Mouse (Mus musculus): ENCODE results near the gene Cpa1. TPM values are rescaled to one million over a fixed set of nuclear protein-coding genes. Genes with fewer than 3 reads are reported as not detected.

Gene Cpa1
- total RNA-seq, 1 experiment: not detected

GRCm38 (mm10) chr6:30653518-30653917, 14.5 kb downstream of the Cpa1 start:
- H3K4me3 ChIP-seq (ENCODE audit: insufficient read depth in 1 of 2, low read depth in 1 of 2, low read length in 2 of 2, poor library complexity in 1 of 2, severe bottlenecking in 1 of 2): no peak overlapping the region
- H3K9ac ChIP-seq (ENCODE audit: insufficient read depth, low read depth, low read length, poor library complexity, severe bottlenecking): no peak overlapping the region
- in situ Hi-C loops (cut with MboI; ENCODE audit: low sequenced_read_pairs in 2 of 2, unreplicated experiment in 2 of 2): no loop called here
- H3K27ac ChIP-seq (ENCODE audit: insufficient read depth, low read depth, low read length, poor library complexity, severe bottlenecking): no peak overlapping the region
- no peak for DNase-seq (ENCODE audit: low read depth, low spot score)
- peaks cover 4% of the 10 kb centered on the region for H3K36me3 ChIP-seq (ENCODE audit: control insufficient read depth, insufficient read depth, low read length, poor library complexity, severe bottlenecking)
- no peak for TF ChIP-seq MAFK (IDR thresholded peaks at IDR 0.05; ENCODE audit: insufficient read depth, low read depth, low read length)
- no peak for TF ChIP-seq HCFC1 (IDR thresholded peaks at IDR 0.05; ENCODE audit: borderline replicate concordance, insufficient read depth, low read length)
- TF ChIP-seq ZC3H11A (IDR thresholded peaks at IDR 0.05; ENCODE audit: borderline replicate concordance, low read depth, low read length): no peak
- no peak for TF ChIP-seq ZNF384 (IDR thresholded peaks at IDR 0.05; ENCODE audit: low read depth, low read length)
- no peak for TF ChIP-seq CHD2 (IDR thresholded peaks at IDR 0.05; ENCODE audit: low read depth, low read length)
- no peaks in the 10 kb centered on the region for H3K9me3 ChIP-seq (ENCODE audit: control insufficient read depth, insufficient read depth, low read depth, low read length)
- no peaks in the 10 kb centered on the region for H3K4me1 ChIP-seq (ENCODE audit: control insufficient read depth in 2 of 2, insufficient read depth in 2 of 2, low read length in 2 of 2, poor library complexity in 1 of 2)

- Histone ChIP-seq H3K36me3 (ENCODE audit: control insufficient read depth, insufficient read depth, low read length, poor library complexity, severe bottlenecking) (peaks cover 4% of the 10 kb centered on the region), H3K4me1 (ENCODE audit: control insufficient read depth in 2 of 2, insufficient read depth in 2 of 2, low read length in 2 of 2, poor library complexity in 1 of 2) (no peaks in the 10 kb centered on the region), H3K27ac (ENCODE audit: insufficient read depth, low read depth, low read length, poor library complexity, severe bottlenecking) (no peak overlapping the region), H3K4me3 (ENCODE audit: insufficient read depth in 1 of 2, low read depth in 1 of 2, low read length in 2 of 2, poor library complexity in 1 of 2, severe bottlenecking in 1 of 2) (no peak overlapping the region), H3K9me3 (ENCODE audit: control insufficient read depth, insufficient read depth, low read depth, low read length) (no peaks in the 10 kb centered on the region), H3K9ac (ENCODE audit: insufficient read depth, low read depth, low read length, poor library complexity, severe bottlenecking) (no peak overlapping the region)
- no peak for DNase-seq (ENCODE audit: low read depth, low spot score)
- TF ChIP-seq ZC3H11A (IDR thresholded peaks at IDR 0.05; ENCODE audit: borderline replicate concordance, low read depth, low read length) (no peak), CHD2 (IDR thresholded peaks at IDR 0.05; ENCODE audit: low read depth, low read length) (no peak), HCFC1 (IDR thresholded peaks at IDR 0.05; ENCODE audit: borderline replicate concordance, insufficient read depth, low read length) (no peak), MAFK (IDR thresholded peaks at IDR 0.05; ENCODE audit: insufficient read depth, low read depth, low read length) (no peak), ZNF384 (IDR thresholded peaks at IDR 0.05; ENCODE audit: low read depth, low read length) (no peak)
- in situ Hi-C loops (cut with MboI; ENCODE audit: low sequenced_read_pairs in 2 of 2, unreplicated experiment in 2 of 2): no loop called here
These were observed 15.4 kb downstream of the Cpa1 start for GRCm38 (mm10) chr6:30654402-30654859.

- Histone ChIP-seq H3K4me1 (ENCODE audit: control insufficient read depth in 2 of 2, insufficient read depth in 2 of 2, low read length in 2 of 2, poor library complexity in 1 of 2) (no peaks in the 10 kb centered on the region), H3K9me3 (ENCODE audit: control insufficient read depth, insufficient read depth, low read depth, low read length) (no peaks in the 10 kb centered on the region), H3K27ac (ENCODE audit: insufficient read depth, low read depth, low read length, poor library complexity, severe bottlenecking) (no peak overlapping the region), H3K4me3 (ENCODE audit: insufficient read depth in 1 of 2, low read depth in 1 of 2, low read length in 2 of 2, poor library complexity in 1 of 2, severe bottlenecking in 1 of 2) (no peak overlapping the region), H3K36me3 (ENCODE audit: control insufficient read depth, insufficient read depth, low read length, poor library complexity, severe bottlenecking) (peaks cover 4% of the 10 kb centered on the region), H3K9ac (ENCODE audit: insufficient read depth, low read depth, low read length, poor library complexity, severe bottlenecking) (no peak overlapping the region)
- TF ChIP-seq HCFC1 (IDR thresholded peaks at IDR 0.05; ENCODE audit: borderline replicate concordance, insufficient read depth, low read length): no peak
- no peak for TF ChIP-seq MAFK (IDR thresholded peaks at IDR 0.05; ENCODE audit: insufficient read depth, low read depth, low read length)
- TF ChIP-seq ZC3H11A (IDR thresholded peaks at IDR 0.05; ENCODE audit: borderline replicate concordance, low read depth, low read length): no peak
- in situ Hi-C loops (cut with MboI; ENCODE audit: low sequenced_read_pairs in 2 of 2, unreplicated experiment in 2 of 2): no loop called here
- no peak for DNase-seq (ENCODE audit: low read depth, low spot score)
These were observed 15.9 kb downstream of the Cpa1 start for GRCm38 (mm10) chr6:30654932-30655331.

- in situ Hi-C loops (cut with MboI; ENCODE audit: low sequenced_read_pairs in 2 of 2, unreplicated experiment in 2 of 2): no loop called here
- H3K4me3 ChIP-seq (ENCODE audit: insufficient read depth in 1 of 2, low read depth in 1 of 2, low read length in 2 of 2, poor library complexity in 1 of 2, severe bottlenecking in 1 of 2): no peak overlapping the region
- no peaks in the 10 kb centered on the region for H3K9me3 ChIP-seq (ENCODE audit: control insufficient read depth, insufficient read depth, low read depth, low read length)
- H3K27ac ChIP-seq (ENCODE audit: insufficient read depth, low read depth, low read length, poor library complexity, severe bottlenecking): no peak overlapping the region
- no peak for TF ChIP-seq MAFK (IDR thresholded peaks at IDR 0.05; ENCODE audit: insufficient read depth, low read depth, low read length)
- TF ChIP-seq ZNF384 (IDR thresholded peaks at IDR 0.05; ENCODE audit: low read depth, low read length): no peak
- no peak for TF ChIP-seq CHD2 (IDR thresholded peaks at IDR 0.05; ENCODE audit: low read depth, low read length)
- no peak for TF ChIP-seq ZC3H11A (IDR thresholded peaks at IDR 0.05; ENCODE audit: borderline replicate concordance, low read depth, low read length)
- H3K4me1 ChIP-seq (ENCODE audit: control insufficient read depth in 2 of 2, insufficient read depth in 2 of 2, low read length in 2 of 2, poor library complexity in 1 of 2): no peaks in the 10 kb centered on the region
- no peak for DNase-seq (ENCODE audit: low read depth, low spot score)
- H3K36me3 ChIP-seq (ENCODE audit: control insufficient read depth, insufficient read depth, low read length, poor library complexity, severe bottlenecking): peaks cover 4% of the 10 kb centered on the region
- no peak overlapping the region for H3K9ac ChIP-seq (ENCODE audit: insufficient read depth, low read depth, low read length, poor library complexity, severe bottlenecking)
These were observed 18.3 kb downstream of the Cpa1 start for GRCm38 (mm10) chr6:30657279-30657678.

- no peak overlapping the region for H3K27ac ChIP-seq (ENCODE audit: insufficient read depth, low read depth, low read length, poor library complexity, severe bottlenecking)
- in situ Hi-C loops (cut with MboI; ENCODE audit: low sequenced_read_pairs in 2 of 2, unreplicated experiment in 2 of 2): no loop called here
These were observed 19.6 kb downstream of the Cpa1 start for GRCm38 (mm10) chr6:30658619-30659018.

More at GRCm38 (mm10) chr6:30658619-30659018, 19.6 kb downstream of the Cpa1 start:
- Histone ChIP-seq H3K36me3 (ENCODE audit: control insufficient read depth, insufficient read depth, low read length, poor library complexity, severe bottlenecking) (peaks cover 4% of the 10 kb centered on the region), H3K9me3 (ENCODE audit: control insufficient read depth, insufficient read depth, low read depth, low read length) (no peaks in the 10 kb centered on the region), H3K4me1 (ENCODE audit: control insufficient read depth in 2 of 2, insufficient read depth in 2 of 2, low read length in 2 of 2, poor library complexity in 1 of 2) (no peaks in the 10 kb centered on the region), H3K9ac (ENCODE audit: insufficient read depth, low read depth, low read length, poor library complexity, severe bottlenecking) (no peak overlapping the region), H3K4me3 (ENCODE audit: insufficient read depth in 1 of 2, low read depth in 1 of 2, low read length in 2 of 2, poor library complexity in 1 of 2, severe bottlenecking in 1 of 2) (no peak overlapping the region)
- TF ChIP-seq ZNF384 (IDR thresholded peaks at IDR 0.05; ENCODE audit: low read depth, low read length): no peak
- TF ChIP-seq HCFC1 (IDR thresholded peaks at IDR 0.05; ENCODE audit: borderline replicate concordance, insufficient read depth, low read length): no peak
- no peak for TF ChIP-seq MAFK (IDR thresholded peaks at IDR 0.05; ENCODE audit: insufficient read depth, low read depth, low read length)
- no peak for TF ChIP-seq ZC3H11A (IDR thresholded peaks at IDR 0.05; ENCODE audit: borderline replicate concordance, low read depth, low read length)
- no peak for TF ChIP-seq CHD2 (IDR thresholded peaks at IDR 0.05; ENCODE audit: low read depth, low read length)
- no peak for DNase-seq (ENCODE audit: low read depth, low spot score)

Data from ES-E14 (cell line).